Mouse (Mus musculus) heart, adult 11 months (tissue): ENCODE measurements around the gene Yju2.

Experiments used
- DNase-seq: peaks from one replicate; pipeline ENCODE4 v3.0.0; 2022

The Yju2 gene

GRCm38 (mm10) chr17:55958918-55959728 lies at the start of gene Yju2:
Gene Yju2, plus strand, starts transcription at chr17:55959099.
- DNase-seq: peak; percentile 100

GRCm38 (mm10) chr17:55931553-55932502 lies 27.1 kb upstream of the Yju2 start:
- peak; percentile 95 for DNase-seq

GRCm38 (mm10) chr17:55932635-55933034 lies 26.3 kb upstream of the Yju2 start:
- DNase-seq: peak; percentile 55

GRCm38 (mm10) chr17:55933191-55933590 lies 25.7 kb upstream of the Yju2 start:
- DNase-seq: peak; percentile 89

- peak; percentile 86 for DNase-seq
Measured at GRCm38 (mm10) chr17:55944387-55944865, 14.5 kb upstream of the Yju2 start.

- peak; percentile 100 for DNase-seq
Measured at GRCm38 (mm10) chr17:55944866-55945682, 13.8 kb upstream of the Yju2 start.

- DNase-seq: peak; percentile 90
Measured at GRCm38 (mm10) chr17:55945696-55946095, 13.2 kb upstream of the Yju2 start.

- DNase-seq: no peak
Measured at GRCm38 (mm10) chr17:55948647-55949046, 10.3 kb upstream of the Yju2 start.

- no peak for DNase-seq
Measured at GRCm38 (mm10) chr17:55949400-55949799, 9.5 kb upstream of the Yju2 start, which contains the start of gene Zfp119b. Gene Zfp119b, minus strand, starts transcription at chr17:55949500.

- peak; percentile 90 for DNase-seq
Measured at GRCm38 (mm10) chr17:55950601-55951000, 8.3 kb upstream of the Yju2 start.

GRCm38 (mm10) chr17:55952041-55952440 lies 6.9 kb upstream of the Yju2 start:
- no peak for DNase-seq

GRCm38 (mm10) chr17:55952447-55953027 lies 6.4 kb upstream of the Yju2 start, which contains the start of gene Ebi3:
Gene Ebi3, plus strand, starts transcription at chr17:55952640.
- DNase-seq: peak; percentile 96

GRCm38 (mm10) chr17:55953751-55954150 lies 5.1 kb upstream of the Yju2 start:
- peak; percentile 82 for DNase-seq

- DNase-seq: peak; percentile 87
Measured at GRCm38 (mm10) chr17:55954229-55954628, 4.7 kb upstream of the Yju2 start.

GRCm38 (mm10) chr17:55956129-55956528 lies 2.8 kb upstream of the Yju2 start:
- DNase-seq: peak; percentile 94

- DNase-seq: peak; percentile 88
Measured at GRCm38 (mm10) chr17:55956591-55956990, 2.3 kb upstream of the Yju2 start.

- DNase-seq: peak; percentile 95
Measured at GRCm38 (mm10) chr17:55957168-55957567, 1.7 kb upstream of the Yju2 start.

- DNase-seq: peak; percentile 81
Measured at GRCm38 (mm10) chr17:55957726-55958583, 944 bp upstream of the Yju2 start.

- no peak for DNase-seq
Measured at GRCm38 (mm10) chr17:55958584-55958886, 364 bp upstream of the Yju2 start.

- DNase-seq: peak; percentile 93
Measured at GRCm38 (mm10) chr17:55959946-55960740, 1.2 kb downstream of the Yju2 start.
